Mouse (Mus musculus) erythroid progenitor cell, adult 5-6 weeks (primary cell): ENCODE measurements around the gene Tlr4. TPM values are rescaled to one million over a fixed set of nuclear protein-coding genes. Genes with fewer than 3 reads are reported as not detected.

Source experiments
- ATAC-seq: replicated peaks from 2 replicates; pipeline ENCODE4 v1.8.0; 2016; ENCODE audit warnings: moderate number of reproducible peaks, mild to moderate bottlenecking, moderate TSS enrichment, inconsistent platforms; ENCODE audit not compliant: poor library complexity, low FRiP score, severe bottlenecking
- total RNA-seq, 2 experiments: library from RNA; stranded (forward) in 1 of 2; stranded (reverse) in 1 of 2; fragments of 150-400 nt in 1 of 2; fragments of 186-747, 209-891 nt in 1 of 2; gene quantifications; 2 replicates each; pipeline versions ENCODE4 v1.2.3 to v1.2.4; 2015 to 2017; ENCODE audit warnings: low replicate concordance in 2 of 2

Gene Tlr4
- total RNA-seq, 2 experiments from 2014 or later = 3.4 to 4.2 TPM

GRCm38 (mm10) chr4:66894547-66894946 lies 67.2 kb downstream of the Tlr4 start:
- no peak for ATAC-seq

- ATAC-seq = no peak
These were observed 67.6 kb downstream of the Tlr4 start for GRCm38 (mm10) chr4:66894981-66895380.

- no peak for ATAC-seq
These were observed 72.7 kb downstream of the Tlr4 start for GRCm38 (mm10) chr4:66900126-66900525.

GRCm38 (mm10) chr4:66901498-66901897 lies 74.1 kb downstream of the Tlr4 start:
- no peak for ATAC-seq

- ATAC-seq = no peak
These were observed 81.0 kb downstream of the Tlr4 start for GRCm38 (mm10) chr4:66908376-66908775.

- no peak for ATAC-seq
These were observed 92.4 kb downstream of the Tlr4 start for GRCm38 (mm10) chr4:66919630-66920372.

GRCm38 (mm10) chr4:66923616-66924276 lies 96.4 kb downstream of the Tlr4 start:
- ATAC-seq = no peak

GRCm38 (mm10) chr4:66926066-66926465 lies 98.7 kb downstream of the Tlr4 start:
- no peak for ATAC-seq

- ATAC-seq = no peak
These were observed 100.2 kb downstream of the Tlr4 start for GRCm38 (mm10) chr4:66927537-66928088.

GRCm38 (mm10) chr4:66938489-66939061 lies 111.2 kb downstream of the Tlr4 start:
- ATAC-seq = no peak

- ATAC-seq = no peak
These were observed 114.5 kb downstream of the Tlr4 start for GRCm38 (mm10) chr4:66941894-66942293.

- no peak for ATAC-seq
These were observed 116.3 kb downstream of the Tlr4 start for GRCm38 (mm10) chr4:66943699-66944098.

GRCm38 (mm10) chr4:66947657-66948056 lies 120.3 kb downstream of the Tlr4 start:
- no peak for ATAC-seq

- no peak for ATAC-seq
These were observed 147.5 kb downstream of the Tlr4 start for GRCm38 (mm10) chr4:66974918-66975317.
